Mouse (Mus musculus) heart, adult 2 months (tissue): Measurements from ENCODE around the gene Arl13a.

Experiments used
- CTCF ChIP-seq: fragments of 200-600 bp; IDR thresholded peaks from 2 replicates; pipeline ENCODE4 v1.8.1; 2022; ENCODE audit warnings: antibody characterized with exemption, mild to moderate bottlenecking, moderate library complexity
- EP300 ChIP-seq: fragments of 200-500 bp; IDR thresholded peaks from 2 replicates; pipeline ENCODE4 v1.6.1; 2011; ENCODE audit warnings: low read depth, low read length, control low read depth; ENCODE audit not compliant: insufficient read depth
- POLR2A ChIP-seq: fragments of 200-500 bp; IDR thresholded peaks from 2 replicates; pipeline ENCODE4 v1.6.1; 2011; ENCODE audit warnings: mild to moderate bottlenecking, low read depth, low read length, control low read depth; ENCODE audit not compliant: insufficient read depth

- TF ChIP-seq CTCF (no peak), POLR2A (no peak), EP300 (no peak)
These were observed 45.7 kb downstream of the Arl13a start for GRCm38 (mm10) chrX:134233048-134233447.
